Mouse (Mus musculus) C2C12 (cell line): Measurements from ENCODE around the gene Pold1. TPM values are rescaled to one million over a fixed set of nuclear protein-coding genes. Genes with fewer than 3 reads are reported as not detected.

Experiments used
- H3K27me3 ChIP-seq: one replicate; pipeline ENCODE4 v1.6.1; 2011; ENCODE audit not compliant: control insufficient read depth, insufficient read depth, insufficient read length
- H3K36me3 ChIP-seq: one replicate; pipeline ENCODE4 v1.6.1; 2011; ENCODE audit not compliant: control insufficient read depth, insufficient read depth
- H3K4me3 ChIP-seq: one replicate; pipeline ENCODE4 v1.5.1; 2011; ENCODE audit warnings: mild to moderate bottlenecking, control low read depth; ENCODE audit not compliant: poor library complexity, insufficient read depth, severe bottlenecking
- H3K79me2 ChIP-seq: one replicate; pipeline ENCODE4 v1.6.1; 2011; ENCODE audit not compliant: control insufficient read depth, insufficient read depth
- H3K79me3 ChIP-seq: one replicate; pipeline ENCODE4 v1.6.1; 2011; ENCODE audit warnings: low read depth, control low read depth
- H3ac ChIP-seq: one replicate; pipeline ENCODE3; 2011; ENCODE audit warnings: low read depth; ENCODE audit not compliant: control insufficient read depth, insufficient read length
- CEBPB ChIP-seq: IDR thresholded peaks from one replicate; pipeline ENCODE4 v1.6.1; 2011; ENCODE audit warnings: low read depth, mild to moderate bottlenecking, control low read depth, moderate library complexity
- CTCF ChIP-seq: IDR thresholded peaks from one replicate; pipeline ENCODE4 v1.5.1; 2011; ENCODE audit not compliant: control insufficient read depth, insufficient read depth, insufficient read length
- FOSL1 ChIP-seq: IDR thresholded peaks from one replicate; pipeline ENCODE4 v1.8.0; 2011; ENCODE audit warnings: mild to moderate bottlenecking, low read length; ENCODE audit not compliant: poor library complexity, insufficient read depth, severe bottlenecking
- MAX ChIP-seq: IDR thresholded peaks from one replicate; pipeline ENCODE4 v1.6.1; 2011; ENCODE audit warnings: mild to moderate bottlenecking, control low read depth
- MYOD1 ChIP-seq: IDR thresholded peaks from one replicate; pipeline ENCODE4 v1.6.1; 2011; ENCODE audit warnings: low read depth; ENCODE audit not compliant: control insufficient read depth, insufficient read length
- MYOG ChIP-seq: IDR thresholded peaks from one replicate; pipeline ENCODE4 v1.6.1; 2011; ENCODE audit not compliant: control insufficient read depth, insufficient read length; ENCODE audit errors: extremely low read depth
- USF1 ChIP-seq: IDR thresholded peaks from one replicate; pipeline ENCODE4 v1.6.1; 2011; ENCODE audit warnings: low read depth, mild to moderate bottlenecking, control low read depth, moderate library complexity
- polyA plus RNA-seq: library from polyadenylated mRNA; unstranded; fragments of >200 nt; fragmentation: generic; extraction: Trizol; gene quantifications from one replicate; pipeline ENCODE4 v1.2.1, GENCODE M21; 2012; ENCODE audit warnings: missing spikeins

Gene Pold1
- polyA plus RNA-seq, 1 experiment = 66.1 TPM

DNA sequence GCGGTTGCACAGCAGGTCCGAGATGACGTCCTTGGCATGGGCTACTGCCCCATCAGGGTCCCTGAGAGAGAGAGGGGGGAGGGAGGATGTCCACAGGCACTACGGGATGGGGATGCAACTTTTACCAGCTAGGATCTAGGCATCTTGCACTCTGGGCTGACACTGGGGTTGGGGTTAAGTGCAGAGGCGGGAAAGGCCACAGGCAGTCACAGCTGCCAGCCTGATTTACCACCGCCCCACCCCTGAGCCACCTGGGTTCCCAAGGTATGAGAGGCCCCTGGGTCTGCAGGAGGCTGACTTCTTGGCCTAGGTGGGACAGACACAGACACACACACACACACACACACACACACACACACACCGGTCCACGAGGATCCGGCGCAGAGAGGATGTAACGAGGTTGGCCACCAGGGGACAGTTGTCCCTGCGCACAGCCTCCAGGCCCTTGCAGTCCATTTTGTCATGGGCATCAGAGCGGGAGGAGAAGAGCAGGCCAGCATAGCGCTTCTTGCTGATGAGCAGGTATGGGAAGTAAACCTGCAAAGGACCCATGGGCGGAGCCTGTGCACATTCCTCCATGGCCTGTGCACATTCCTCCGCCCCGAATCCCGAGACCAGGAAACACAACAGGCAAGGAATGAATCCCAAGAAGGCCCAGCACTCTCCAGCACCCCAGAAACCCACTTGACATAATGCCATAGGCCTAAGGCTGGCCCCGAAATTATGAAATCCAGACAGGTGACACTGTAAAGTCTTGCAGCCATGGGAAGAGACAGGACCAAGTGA is 13.8 kb downstream of the Pold1 start:
- Histone ChIP-seq H3K36me3 (peaks cover 4% of the 10 kb centered on the region), H3K27me3 (no peaks in the 10 kb centered on the region), H3K4me3 (no peak overlapping the region), H3K79me3 (no peaks in the 10 kb centered on the region), H3ac (no peak overlapping the region), H3K79me2 (no peaks in the 10 kb centered on the region)
- TF ChIP-seq CTCF (no peak), USF1 (no peak), MYOD1 (no peak), CEBPB (no peak), MAX (no peak), MYOG (no peak), FOSL1 (no peak)

- Histone ChIP-seq H3K4me3 (no peak overlapping the region), H3K36me3 (peaks cover 4% of the 10 kb centered on the region)
- no peak for TF ChIP-seq MAX
- no peak for TF ChIP-seq CTCF
- no peak for TF ChIP-seq CEBPB
- no peak for TF ChIP-seq FOSL1
- TF ChIP-seq USF1 = no peak
- TF ChIP-seq MYOG = no peak
- no peak for TF ChIP-seq MYOD1
Measured at GRCm38 (mm10) chr7:44534242-44534641, 14.4 kb downstream of the Pold1 start.

DNA sequence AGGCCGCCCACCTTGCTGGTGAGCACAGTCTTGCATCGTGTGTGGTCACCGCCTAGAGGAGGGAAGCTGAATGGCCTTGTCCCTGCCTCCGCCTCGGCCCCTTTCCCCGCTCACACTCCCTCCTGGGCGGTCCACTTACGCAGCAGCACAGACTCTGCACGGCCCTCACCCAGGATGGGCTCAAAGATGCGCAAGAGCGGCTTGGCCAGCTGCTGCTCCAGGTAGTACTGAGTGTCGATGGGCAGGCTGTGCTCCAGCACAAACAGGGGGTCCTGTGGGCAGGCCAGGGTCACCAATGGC is 15.0 kb downstream of the Pold1 start:
- peaks cover 4% of the 10 kb centered on the region for H3K36me3 ChIP-seq

More at GRCm38 (mm10) chr7:44534242-44534641, 14.4 kb downstream of the Pold1 start:
- H3K79me3 ChIP-seq = no peaks in the 10 kb centered on the region
- H3K79me2 ChIP-seq = no peaks in the 10 kb centered on the region
- no peak overlapping the region for H3ac ChIP-seq
- H3K27me3 ChIP-seq = no peaks in the 10 kb centered on the region

DNA sequence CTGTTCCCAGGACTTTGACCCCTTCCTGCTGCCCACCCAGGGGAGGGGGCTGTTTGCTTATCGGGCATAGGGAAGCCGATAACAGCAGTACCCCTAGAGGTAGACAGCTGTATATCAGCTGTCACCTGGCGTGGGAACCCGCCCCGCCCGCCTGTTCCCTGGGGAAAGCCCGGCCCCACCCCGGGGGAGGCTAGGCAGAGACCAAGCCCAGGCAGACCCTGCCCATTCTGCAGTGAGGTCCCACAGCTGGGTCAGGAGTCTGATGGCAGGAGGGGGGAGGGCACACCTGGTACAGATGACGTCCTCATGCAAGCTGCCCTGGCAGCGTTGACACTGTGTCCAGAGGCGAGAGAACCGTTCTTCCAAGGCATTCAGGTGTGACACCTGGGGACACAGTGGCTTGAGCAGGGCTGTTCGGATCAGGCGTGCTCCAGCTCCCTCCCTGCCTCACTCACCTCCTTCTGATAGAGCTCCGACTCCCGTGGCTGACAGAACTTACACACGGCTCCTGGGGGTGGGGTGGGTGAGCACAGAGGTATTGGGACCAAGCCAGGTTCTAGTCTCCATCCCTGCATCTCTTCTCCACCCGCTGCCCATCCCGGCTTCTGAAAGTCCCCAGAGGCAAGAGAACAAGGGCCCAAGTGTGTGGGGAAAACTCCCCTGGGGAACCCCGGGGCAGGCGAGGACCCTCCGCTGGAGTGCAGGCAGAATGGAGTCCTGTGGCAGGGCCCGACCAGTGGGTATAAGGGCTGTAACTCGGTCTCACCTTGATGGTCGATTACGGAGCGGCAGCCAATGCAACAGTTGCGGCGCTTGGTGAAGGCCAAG is 15.5 kb downstream of the Pold1 start:
- TF ChIP-seq CTCF (no peak), CEBPB (no peak), USF1 (no peak), MYOG (no peak), MAX (no peak), MYOD1 (no peak), FOSL1 (no peak)
- Histone ChIP-seq H3K4me3 (no peak overlapping the region), H3K27me3 (no peaks in the 10 kb centered on the region), H3K36me3 (peaks cover 4% of the 10 kb centered on the region), H3ac (no peak overlapping the region), H3K79me3 (no peaks in the 10 kb centered on the region), H3K79me2 (no peaks in the 10 kb centered on the region)

More for the DNA sequence above, 15.0 kb downstream of the Pold1 start:
- Histone ChIP-seq H3K79me3 (no peaks in the 10 kb centered on the region), H3K4me3 (no peak overlapping the region), H3ac (no peak overlapping the region), H3K27me3 (no peaks in the 10 kb centered on the region), H3K79me2 (no peaks in the 10 kb centered on the region)
- no peak for TF ChIP-seq CTCF
- TF ChIP-seq USF1 = no peak
- TF ChIP-seq MAX = no peak
- TF ChIP-seq MYOG = no peak
- no peak for TF ChIP-seq FOSL1
- TF ChIP-seq MYOD1 = no peak
- no peak for TF ChIP-seq CEBPB

- no peak within 1 kb of the TSS for H3ac ChIP-seq
- H3K27me3 ChIP-seq = no peaks in the 10 kb centered on the region
- no peak within 1 kb of the TSS for H3K4me3 ChIP-seq
- no peaks in the 10 kb centered on the region for H3K79me3 ChIP-seq
- H3K79me2 ChIP-seq = no peaks in the 10 kb centered on the region
- H3K36me3 ChIP-seq = peaks cover 4% of the 10 kb centered on the region
- TF ChIP-seq CTCF (no peak), FOSL1 (no peak), CEBPB (no peak), MYOG (no peak), USF1 (no peak), MYOD1 (no peak), MAX (no peak)
Measured at GRCm38 (mm10) chr7:44531946-44532732, 16.5 kb downstream of the Pold1 start, which contains the start of gene Spib. Spib (minus strand) TSS chr7:44532071.
